Mouse (Mus musculus) retina, postnatal 7 days (tissue): ENCODE measurements around the gene Gm10190.
"Not testable (repeated sequence)": the region's sequence is repeated elsewhere in the genome, so short reads cannot be mapped to it uniquely, and the experiment has no call there.

Experiments
- DNase-seq: peaks from one replicate; pipeline ENCODE4 v3.0.0-alpha.2; 2012; ENCODE audit warnings: low read depth, low spot score

The Gm10190 gene

DNA sequence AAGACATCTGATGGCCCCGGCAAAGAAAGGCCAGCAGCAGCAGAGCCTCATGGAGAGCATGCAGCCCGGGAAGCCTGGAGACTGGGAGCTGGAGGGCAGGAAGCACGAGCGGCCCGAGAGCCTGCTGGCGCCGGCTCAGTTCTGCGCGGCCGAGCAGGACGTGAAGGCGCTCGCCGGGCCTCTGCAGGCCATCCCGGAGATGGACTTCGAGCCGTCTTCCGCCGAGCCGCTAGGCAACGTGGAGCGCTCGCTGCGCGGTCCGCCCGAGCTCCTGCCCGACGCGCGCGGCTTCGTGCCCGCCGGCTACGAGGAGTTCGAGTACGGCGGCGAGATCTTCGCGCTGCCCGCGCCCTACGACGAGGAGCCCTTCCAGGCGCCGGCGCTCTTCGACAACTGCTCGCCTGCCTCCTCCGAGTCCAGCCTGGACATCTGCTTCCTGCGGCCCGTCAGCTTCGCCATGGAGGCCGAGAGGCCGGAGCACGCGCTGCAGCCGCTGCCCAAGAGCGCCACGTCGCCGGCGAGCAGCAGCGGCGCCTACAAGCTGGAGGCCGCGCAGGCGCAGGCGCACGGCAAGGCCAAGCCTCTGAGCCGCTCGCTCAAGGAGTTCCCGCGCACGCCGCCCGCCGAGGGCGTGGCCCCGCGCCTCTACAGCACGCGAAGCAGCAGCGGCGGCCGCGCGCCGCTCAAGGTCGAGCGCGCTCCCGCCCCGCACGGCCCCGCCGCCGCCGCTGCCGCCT is at the start of gene Gm10190:
TSS of gene Gm10190 (minus strand) at position 553 of the 737 bp plus-strand sequence.
- peak; percentile 86 for DNase-seq

DNA sequence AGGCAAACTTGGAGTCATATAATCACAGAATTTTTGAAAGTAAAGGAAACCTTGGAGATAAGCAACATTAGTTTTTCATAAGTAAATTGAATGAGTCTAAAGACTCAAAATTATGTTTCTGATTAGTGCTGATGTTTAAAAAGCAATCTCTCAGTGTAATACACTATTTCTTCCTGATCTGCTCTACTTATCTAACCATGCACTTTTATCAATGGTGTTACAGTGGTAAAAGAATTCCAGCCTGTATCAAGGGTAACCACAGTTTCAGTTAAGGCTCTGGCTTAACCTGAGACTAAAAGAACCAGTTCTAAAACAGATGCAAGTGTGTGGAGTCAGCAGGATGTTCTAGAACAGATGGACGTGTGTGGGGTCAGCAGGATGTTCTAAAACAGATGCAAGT is 47.7 kb upstream of the Gm10190 start:
- no peak for DNase-seq

DNA sequence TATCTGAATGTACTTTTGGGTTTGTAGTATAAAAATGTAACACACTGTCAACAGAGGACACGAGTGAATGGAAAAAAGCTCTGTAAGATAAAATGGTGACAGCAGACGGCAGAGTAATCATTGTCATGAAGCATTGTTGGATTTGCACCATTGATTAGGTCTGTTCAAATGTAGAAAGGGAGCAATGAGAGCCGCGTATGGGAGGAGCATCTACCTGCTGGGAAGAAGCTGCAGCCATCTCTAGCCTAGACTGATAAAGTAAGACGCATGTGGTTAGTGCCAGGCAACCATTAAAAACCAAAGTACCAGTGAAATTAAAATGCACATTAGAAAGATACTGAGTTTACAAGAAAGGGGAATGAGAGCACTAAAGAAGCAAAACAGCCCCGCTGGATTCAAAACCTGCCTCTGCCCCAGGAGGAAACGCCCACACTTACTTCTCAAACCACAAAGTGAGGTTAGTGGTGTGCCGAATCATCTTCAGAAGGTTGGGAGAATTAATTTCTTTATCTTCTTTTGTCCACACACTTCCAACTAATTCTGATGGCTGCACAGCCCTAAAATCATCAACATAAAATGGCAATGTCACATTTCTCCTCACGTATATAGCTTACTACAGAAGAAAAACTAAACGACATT is 45.4 kb upstream of the Gm10190 start:
- no peak for DNase-seq

DNA sequence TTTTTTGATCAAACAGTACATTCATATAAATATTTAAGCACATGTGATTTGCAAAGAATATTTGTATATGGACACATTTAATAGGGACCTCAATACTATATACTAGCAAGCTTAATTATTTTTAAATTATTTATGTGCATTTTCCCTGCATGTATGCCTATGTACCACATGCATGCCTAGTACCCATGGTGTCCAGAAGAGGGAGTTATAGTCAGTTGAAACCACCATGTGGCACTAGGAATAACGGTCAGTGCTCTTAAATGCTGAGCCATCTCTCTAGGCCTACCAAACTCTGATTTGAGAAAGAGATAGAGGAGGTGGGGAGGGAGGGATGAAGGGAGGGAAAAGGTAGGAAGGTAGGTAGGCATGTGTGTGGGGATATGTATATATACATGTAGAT is 37.8 kb upstream of the Gm10190 start:
- no peak for DNase-seq

DNA sequence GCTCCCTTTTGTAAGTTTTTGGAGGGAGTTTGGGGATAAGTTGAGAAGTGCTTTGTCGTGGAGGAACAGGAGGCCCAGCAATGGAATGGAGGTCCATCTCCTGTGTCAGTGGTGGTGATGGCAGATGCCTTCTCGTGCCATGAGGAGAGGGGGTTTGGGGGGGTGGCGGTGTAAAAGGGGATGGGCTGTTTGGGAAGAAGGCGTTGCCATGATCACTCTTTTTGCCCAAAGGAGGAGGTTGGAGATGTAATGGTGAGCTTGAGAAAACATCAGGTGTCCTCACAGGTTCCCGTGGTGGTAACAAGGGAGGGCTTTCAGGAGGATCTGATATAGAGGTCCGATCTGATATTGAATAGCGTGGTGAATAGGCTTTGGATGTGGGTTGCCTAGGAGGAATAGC is 24.9 kb upstream of the Gm10190 start:
- DNase-seq = no peak

DNA sequence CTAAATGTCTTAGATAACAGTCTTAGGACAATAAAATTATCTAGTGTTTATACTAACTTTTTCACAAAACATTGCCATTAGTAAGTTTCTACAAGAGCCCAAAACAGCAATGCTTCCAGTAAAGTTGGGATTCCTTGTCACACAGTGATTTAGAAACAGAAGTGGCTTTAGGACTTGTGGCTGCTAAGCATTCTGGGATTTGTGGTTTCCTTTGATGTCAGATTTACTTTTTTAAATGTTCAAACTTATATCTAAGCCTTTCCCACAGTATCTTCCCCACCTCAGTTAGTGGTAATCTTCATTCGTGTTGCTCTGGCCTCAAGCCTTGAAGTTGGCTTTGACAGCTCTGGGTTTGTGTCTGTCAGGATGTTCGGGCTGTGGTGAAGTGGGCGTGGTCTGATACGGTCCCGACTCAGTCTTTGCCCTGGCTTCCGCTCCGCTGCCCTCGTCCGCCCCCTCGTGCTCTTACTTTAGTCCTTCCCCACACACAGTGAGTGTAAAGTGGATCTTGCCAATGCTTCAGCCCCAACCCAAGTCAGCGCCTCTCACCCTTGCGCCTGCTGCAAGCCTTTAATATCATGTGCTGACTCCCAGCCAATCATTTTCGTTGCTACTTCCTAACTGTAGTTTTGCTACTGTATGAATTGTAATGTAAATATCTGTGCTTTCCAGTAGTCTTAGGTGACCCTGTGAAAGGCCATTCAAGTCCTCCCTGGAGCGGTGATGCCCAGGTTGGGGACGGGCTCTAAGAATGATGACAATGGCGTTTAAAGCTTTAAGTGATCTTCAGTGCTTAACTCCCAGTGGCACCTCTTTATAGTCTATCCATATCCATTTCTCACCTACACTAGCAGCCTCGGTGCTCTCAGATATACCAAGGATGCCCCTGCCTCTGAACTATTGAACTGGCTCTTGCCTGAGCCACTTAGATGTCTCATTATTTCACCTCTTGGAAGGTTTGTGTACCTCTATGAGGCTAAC is 18.4 kb upstream of the Gm10190 start:
- no peak for DNase-seq

DNA sequence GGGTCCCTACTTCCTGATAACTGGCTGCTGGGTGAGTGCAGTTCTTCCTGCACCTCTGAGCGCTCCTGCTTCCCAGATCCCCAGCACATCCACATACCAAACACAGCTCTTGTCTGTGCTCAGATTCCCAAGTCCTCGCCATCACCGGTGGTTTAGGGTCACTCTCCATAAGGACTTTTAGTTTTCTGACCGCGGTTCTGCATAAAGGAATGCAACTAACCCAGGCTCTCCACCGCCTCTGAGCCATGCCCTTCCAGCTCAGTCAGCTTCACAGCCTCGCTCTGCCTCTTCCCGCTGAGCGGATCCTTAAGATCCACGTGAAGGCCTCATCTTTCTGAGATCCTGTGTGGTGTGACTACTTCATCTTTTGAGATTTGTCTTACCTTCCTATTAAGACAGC is 16.7 kb upstream of the Gm10190 start:
- no peak for DNase-seq

DNA sequence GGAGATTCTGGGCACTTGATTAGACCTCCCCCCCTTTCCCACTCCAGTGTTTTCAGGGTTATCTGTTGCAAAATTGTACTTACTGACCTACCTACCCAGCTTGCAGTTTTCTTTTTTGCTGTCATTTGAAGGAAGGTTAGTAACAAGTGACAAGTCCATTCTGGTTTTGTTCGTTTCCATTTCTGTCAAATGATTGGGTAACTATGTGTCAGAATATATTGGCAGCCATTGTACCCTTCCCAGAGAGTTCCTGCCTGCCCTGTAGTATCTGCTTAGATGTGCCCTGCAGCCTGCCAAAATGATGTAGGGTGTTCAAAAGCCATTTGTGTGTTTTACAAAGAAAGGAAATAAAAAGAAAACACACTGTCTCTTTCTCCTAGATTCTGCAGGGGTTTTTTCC is 12.3 kb upstream of the Gm10190 start:
- DNase-seq = no peak

DNA sequence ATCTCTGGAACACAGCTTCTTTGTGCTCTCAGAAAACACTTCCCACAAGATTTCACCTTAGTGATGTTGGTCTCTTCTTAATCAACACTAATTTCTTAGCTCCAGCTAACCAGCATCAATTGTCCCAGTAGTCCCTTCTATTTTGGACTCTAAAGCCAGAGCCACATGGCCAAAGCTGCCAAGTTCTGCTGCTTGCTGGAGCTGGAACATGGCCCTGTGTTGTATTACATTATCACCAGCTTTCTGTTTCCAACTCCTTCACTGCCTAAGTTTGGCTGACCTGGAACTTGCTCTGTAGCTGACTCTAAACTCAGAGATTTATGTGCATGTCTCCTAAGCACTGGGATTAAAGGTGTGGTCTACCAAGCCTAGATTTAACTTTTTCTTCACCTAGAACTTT is 5.0 kb upstream of the Gm10190 start:
- DNase-seq = not testable (repeated sequence)

DNA sequence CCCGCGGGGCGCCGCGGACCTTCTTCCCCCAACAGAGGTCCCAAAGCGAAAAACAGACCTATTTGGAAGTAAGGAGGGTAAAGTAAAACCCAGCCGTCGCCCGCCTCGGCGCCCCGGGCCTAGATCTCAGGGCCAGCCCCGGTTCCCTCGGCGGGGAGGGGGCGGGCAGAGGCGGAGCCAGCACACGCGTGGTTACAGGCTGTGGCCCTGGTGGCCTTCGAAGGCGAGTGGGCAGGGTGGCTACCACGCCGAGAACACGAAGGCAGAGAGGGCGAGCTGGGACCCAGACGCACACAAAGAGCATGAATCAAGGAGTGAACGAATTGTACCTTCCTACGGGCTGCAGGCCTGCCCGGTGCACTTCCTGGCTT is 370 bp upstream of the Gm10190 start:
- DNase-seq = no peak

DNA sequence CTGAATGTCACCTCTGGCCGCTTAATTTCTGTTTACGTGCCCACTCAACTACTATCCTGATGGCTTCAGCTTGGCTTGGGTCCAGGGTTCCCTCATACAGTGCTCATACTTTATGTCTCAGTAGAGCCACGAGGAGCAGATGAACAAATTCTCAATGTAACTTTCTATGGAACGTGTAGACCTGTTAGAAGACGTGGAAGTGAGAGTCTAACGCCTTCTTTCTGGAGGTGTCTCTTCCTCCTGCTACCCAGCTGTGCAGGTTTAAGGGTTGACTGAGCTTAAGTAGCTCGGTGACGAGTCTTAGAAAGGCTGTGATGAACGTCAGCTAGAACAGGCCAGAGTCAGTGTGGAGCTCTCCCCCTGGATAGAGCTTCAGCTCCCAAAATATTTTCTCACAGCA is 4.7 kb downstream of the Gm10190 start:
- DNase-seq = no peak

DNA sequence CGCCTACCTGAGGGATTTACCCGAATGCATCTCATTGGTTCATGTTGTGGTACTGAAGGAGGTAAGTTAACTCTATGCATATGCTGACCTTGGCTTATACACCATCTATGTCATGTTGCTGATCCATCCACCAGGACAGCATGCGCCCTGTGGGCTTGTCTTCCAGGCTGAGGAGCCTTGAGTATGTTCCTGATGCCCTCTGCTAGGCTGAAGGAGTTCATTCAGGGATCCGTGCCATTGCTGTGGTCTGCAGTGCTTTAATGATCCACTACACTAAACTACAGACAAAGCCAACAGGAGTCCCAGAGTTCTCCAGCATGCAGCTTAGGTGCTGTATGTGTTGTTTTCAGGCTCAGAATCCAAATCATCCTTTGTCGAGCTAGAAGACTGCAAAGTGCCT is 6.1 kb downstream of the Gm10190 start:
- no peak for DNase-seq

DNA sequence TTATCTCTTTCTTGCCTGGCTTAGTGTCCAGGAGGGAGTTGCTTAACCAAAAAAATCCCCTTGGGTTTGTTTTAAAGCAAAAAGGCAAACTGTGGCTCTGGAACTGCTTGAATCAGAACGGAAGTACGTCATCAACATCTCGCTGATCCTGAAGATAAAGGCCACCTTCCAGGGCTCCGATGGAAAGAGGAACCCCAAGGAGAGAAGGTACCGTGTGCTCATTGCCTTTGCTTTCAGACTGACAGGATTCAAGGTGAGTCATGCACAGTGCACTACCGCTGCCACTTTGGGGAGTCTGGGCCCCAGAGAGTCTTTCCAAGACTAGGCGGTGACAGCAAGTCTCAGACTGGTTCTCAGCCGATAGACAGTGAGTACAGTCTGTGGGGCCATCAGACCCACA is 13.1 kb downstream of the Gm10190 start:
- DNase-seq = no peak

DNA sequence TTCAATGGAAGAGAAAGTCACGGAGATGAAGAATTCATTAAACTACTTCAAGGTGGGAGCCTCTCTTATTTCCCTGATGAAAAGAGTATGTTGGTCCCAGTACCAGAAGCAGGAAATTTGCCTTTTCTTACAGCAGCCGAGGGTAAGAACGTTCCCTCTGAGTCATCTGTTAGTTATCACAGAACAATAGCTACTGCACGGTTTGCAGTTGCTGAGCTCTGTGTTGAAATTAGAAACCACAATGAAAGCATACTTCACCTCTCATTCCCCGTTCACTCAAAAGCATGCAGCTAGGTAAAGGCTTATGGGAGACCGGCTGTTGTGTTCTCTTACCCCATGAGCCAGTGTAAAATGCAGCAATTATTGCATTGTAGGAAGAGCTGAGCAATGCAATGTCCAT is 26.1 kb downstream of the Gm10190 start:
- DNase-seq = no peak

DNA sequence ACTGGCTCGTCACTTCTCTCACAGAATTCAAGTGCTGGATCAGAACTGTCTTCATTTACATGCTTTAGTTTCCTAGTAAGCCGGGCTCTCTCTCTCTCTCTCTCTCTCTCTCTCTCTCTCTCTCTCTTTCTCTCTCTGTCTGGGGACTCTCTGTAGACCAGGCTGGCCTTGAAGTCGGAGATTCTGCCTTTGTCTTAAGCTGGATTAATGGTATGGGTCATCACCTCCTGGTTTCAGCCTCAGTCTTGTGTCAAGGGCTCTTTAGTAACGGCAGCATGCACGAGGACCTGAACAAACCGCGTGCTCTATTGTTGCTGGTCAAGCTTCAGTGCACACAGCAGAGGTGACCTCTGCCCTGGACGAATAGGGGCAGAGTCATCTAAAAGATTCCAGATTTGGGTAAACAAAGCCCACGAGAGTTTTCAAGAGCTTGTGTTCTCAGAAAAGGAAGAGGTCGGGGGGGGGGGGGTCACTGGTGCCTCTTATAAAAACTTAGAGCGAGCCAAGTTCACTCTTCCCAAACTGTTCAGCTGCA is 26.7 kb downstream of the Gm10190 start:
- no peak for DNase-seq

DNA sequence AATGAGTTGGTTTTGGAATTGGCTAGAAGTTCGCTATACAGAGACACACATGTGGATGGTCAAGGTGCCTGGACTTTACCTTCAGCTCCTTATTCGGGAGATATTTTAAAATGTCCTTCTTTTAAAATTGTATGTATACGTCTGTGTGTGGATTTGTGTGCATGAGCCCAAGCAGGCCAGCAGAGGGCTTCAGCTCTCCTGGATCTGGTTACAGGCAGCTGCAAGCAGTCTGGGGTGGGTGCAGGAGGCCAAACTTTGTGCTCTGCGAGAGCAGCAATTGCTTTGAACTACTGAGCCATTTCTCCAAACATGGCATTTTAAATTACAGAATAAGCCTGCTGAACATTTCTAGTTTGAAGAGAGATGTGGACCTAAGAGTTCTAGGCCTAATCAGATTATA is 28.1 kb downstream of the Gm10190 start:
- no peak for DNase-seq

DNA sequence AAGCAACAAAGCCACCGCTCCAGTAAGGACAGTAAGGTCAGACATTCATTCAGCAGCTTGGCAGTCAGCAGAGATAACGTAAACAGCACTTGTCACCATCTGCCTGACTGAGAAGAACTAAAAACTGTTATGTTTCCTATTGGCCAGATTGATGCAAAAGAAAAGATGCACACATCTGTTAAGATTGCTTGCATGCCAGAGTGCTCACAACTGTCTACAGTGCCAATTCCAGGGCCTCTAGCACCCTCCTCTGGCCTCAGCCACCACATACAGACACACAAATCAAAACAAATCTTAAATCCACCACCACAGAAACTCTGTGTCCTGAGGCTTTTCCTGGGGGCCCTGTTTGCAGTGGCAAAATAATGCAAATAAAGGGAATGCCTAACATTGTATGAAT is 41.0 kb downstream of the Gm10190 start:
- peak; percentile 14 for DNase-seq

DNA sequence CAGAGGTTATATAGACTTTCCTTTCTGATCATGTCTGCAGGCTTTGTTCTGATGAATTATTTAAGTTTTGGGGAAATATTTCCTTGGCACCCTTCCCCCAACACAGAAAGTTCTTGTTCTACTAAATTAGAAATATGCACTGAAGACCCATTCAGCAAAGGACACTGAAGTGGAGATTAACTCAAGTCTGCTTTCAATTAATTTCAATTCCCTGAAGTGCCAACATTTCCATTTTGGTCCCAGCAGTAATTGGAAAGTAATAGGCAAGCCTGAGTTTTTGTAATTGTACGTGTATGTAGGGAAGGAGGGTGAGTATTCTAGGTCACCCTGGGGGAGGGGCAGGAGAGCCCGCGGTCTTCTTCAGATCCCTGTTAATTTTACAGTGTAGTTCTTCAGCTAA is 46.9 kb downstream of the Gm10190 start:
- no peak for DNase-seq

DNA sequence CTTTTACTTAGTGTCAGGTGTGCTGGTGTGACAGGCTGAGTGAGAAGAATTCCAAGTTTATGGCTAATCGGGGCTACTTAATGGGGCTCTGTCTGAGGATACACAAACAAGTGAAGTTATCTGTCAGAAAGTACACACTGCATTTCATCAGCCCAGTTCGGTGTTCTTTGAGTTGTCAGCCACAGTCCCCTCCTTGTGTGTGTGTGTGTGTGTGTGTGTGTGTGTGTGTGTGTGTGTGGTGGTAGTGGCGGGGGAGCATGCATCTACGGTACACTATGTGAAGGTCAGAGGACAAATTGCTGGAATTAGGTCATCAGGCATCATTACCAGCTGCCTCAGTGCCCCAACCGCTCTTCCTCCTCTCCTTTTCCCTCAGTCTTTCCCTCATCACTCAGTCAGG is 47.9 kb downstream of the Gm10190 start:
- no peak for DNase-seq

DNA sequence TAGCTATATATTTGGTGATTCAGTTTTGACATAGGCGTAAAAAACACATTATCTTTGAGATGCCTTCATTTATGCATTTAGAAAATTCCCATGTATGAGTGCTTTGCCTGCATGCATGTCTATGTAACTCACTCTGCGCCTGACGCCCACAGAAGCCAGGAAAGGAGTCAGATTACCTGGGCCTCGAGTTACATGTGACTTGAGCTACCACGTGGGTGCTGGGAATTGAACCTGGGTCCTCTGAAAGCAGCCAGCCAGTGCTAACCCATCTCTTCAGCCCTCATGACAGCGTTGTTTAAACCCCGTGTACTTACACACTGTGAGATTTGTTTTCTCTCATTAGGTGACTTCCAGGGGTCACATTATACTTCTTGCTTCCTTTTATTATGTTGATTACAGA is 48.8 kb downstream of the Gm10190 start:
- no peak for DNase-seq

DNA sequence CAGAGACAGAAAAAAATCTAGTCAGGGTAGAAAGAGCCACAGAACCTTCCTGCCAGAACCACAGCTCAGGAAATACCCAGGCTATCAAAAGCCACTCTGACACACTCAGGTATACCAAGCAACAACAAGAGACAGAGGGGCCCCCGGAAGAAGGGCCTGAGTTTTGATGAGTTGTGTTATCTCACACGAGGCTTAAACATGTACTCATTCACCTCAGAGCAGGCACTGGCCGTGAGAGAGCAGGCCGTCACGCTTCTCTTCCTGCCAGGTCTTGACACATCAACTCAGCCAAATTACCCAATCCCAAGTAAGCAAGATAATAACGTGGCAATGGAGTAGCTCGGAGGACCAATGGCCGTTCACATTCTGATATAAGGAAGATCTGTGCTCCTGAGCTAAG is 49.7 kb downstream of the Gm10190 start:
- no peak for DNase-seq
